Mouse (Mus musculus): ENCODE data around the gene Pabpc4l. TPM values are rescaled to one million over a fixed set of nuclear protein-coding genes. Genes with fewer than 3 reads are reported as not detected.

Pabpc4l gene
- total and polyA plus RNA-seq, 2 experiments from 2014 or later, result 3.5 to 8.5 TPM

DNA sequence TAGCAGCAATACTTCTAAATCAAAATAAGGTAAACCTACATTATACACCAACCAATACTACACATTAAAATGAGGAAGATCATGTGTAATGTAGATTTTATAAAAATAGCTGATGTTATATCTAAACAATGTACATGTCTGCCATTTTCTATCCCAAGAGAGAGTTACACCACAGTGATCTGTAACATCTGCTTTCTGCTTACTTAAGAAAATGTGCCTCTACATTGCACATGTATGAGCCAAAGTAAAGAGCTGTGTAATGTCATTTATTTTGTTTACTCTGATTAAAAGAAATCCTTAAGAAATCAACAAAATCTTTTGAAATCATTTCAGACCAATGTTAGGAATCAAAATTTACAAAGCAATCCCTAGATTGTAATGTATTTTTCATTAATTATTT, 16.6 kb downstream of the Pabpc4l start:
- ATAC-seq (ENCODE audit: insufficient read depth, low read depth), result no peak
- Histone ChIP-seq H3K27me3 (ENCODE audit: control insufficient read depth, insufficient read depth, low read length) (no peaks in the 10 kb centered on the region), H3K9me3 (replicated peaks; ENCODE audit: control insufficient read depth, low read length) (no peaks in the 10 kb centered on the region), H3K4me2 (ENCODE audit: low read depth, low read length) (no peak overlapping the region), H3K4me3 (ENCODE audit: low read depth, low read length) (no peak overlapping the region), H3K9ac (replicated peaks; ENCODE audit: low read depth, low read length) (no peak overlapping the region), H3K36me3 (replicated peaks; ENCODE audit: control insufficient read depth, insufficient read depth, low read length) (no peaks in the 10 kb centered on the region), H3K27ac (ENCODE audit: low read depth) (no peak overlapping the region), H3K4me1 (ENCODE audit: control insufficient read depth, insufficient read depth) (no peaks in the 10 kb centered on the region)
- DNase-seq (ENCODE audit: low spot score), result no peak
- no peak for TF ChIP-seq EP300 (IDR thresholded peaks at IDR 0.05; ENCODE audit: low read depth)
- no peak for TF ChIP-seq CTCF (IDR thresholded peaks at IDR 0.05; ENCODE audit: low read depth)
